Mouse (Mus musculus): ENCODE data around the gene Selenot.
"Not testable (repeated sequence)": the region's sequence is repeated elsewhere in the genome, so short reads cannot be mapped to it uniquely, and the experiment has no call there.

Selenot gene

DNA sequence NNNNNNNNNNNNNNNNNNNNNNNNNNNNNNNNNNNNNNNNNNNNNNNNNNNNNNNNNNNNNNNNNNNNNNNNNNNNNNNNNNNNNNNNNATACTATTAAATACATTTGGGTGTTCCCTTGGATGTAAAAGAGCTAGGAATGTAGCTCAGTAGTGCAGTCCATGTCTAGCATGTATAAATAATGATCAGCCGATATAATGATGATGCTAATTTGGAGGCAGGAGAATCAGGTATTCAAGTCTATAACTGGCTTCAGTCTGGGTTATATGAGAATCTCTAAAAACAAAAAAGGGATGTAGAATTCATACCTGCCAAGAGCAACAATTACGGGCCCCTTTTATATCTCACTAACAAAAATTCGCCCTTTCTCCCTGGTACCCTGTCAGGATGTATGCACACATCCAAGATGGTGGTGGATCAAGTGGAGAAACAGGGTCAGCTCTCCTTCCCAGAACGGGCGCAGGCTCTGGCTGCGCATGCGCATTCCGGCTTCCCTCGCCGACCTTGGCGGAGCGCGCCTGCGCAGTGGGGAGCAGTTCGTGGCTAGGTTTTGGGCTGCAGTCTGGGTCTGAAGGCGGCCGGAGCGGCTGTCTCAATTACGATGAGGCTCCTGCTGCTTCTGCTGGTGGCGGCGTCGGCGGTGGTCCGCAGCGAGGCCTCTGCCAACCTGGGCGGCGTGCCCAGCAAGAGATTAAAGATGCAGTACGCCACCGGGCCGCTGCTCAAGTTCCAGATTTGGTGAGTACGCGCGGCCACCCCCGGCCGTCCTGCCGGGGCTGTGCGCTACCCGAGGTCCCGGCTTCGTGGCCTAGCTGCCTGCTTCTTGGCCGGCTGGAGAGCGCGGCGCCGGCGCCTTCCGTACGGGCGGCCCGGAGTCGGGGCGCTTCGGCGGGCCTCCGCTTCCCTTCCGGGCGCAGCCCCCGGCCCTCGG is at the start of gene Selenot:
Gene Selenot (plus strand): TSS at position 500 of the 930 bp plus-strand sequence.
- DNase-seq: peak; percentile 95

DNA sequence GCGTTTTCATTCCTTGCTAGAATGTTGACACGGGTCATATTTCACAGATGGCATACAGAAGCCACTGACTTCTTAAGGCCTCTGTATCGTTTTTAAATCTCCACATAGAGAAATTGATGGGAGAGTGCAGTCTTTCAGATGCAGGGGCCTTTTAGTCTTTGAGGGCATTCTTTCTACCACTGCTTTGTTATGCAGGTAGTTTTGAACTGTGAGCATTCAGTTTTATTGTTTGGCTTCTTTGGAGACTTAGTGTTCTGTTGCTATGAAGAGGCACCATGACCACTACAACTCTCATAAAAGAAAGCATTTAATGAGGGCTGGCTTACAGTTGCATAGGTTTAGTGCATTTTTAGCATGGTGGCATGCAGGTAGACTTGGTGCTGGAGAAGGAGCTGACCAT is 39.9 kb upstream of the Selenot start:
- no peak for DNase-seq

- no peak for DNase-seq
Observed at GRCm38 (mm10) chr3:58552001-58552811, 24.2 kb upstream of the Selenot start.

- DNase-seq: no peak
Observed at GRCm38 (mm10) chr3:58556649-58557048, 19.8 kb upstream of the Selenot start.

DNA sequence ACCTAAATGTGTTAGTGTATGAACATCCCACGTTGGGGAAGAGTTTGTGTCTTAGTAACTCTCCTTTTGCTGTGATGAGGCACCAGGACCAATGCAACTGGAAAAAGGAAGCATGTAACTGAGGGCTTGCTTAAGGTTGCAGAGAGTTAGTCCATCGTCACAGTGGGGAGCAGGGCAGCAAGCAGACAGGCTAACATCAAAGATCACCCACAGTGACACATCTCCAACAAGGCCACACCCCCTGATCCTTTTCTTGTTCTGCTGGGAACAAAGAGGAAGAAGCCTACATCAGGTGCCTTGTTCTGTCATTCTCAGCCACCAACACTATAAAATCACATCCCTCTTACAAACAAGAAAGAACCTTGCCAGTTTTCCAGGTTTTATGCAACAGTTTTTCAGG is 16.5 kb upstream of the Selenot start:
- no peak for DNase-seq

DNA sequence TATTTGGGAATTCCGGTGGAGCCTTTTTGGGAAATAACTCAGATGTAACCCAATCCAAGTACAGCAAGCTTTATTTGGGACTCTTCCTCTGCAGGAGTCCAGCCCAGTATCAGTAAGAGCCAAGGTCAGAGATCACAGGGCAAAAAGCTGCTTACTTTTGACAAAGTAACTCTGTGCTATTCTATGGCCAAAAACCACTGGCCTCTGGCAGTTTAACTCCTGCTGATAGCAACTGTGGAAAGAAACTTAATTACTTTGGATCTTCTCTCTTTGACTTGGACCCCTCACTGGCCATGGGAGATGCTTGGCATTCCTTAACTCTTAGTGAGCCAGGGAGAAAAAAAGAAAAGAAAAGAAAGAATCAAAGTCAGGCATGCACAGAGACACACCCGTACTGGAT is 15.0 kb upstream of the Selenot start:
- no peak for DNase-seq

DNA sequence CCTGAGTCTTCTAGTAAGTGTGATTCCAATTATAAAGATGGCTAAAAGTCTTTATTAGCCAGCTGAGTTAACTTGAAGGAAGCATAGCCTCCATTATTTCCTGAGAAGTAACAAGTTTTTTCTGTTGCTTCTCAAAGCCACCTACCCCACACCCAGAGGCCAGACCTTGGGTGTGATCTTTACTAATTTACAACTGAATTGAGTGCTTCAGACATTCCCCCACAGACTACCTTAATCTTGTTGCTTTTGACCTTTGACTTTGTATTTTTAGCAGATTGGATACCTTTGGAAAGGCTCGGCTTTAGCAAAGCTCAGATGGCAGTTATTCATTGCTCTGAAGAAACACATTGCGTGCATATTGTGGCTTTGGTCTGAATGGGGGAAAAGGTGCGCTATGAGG is 5.6 kb upstream of the Selenot start:
- no peak for DNase-seq

GRCm38 (mm10) chr3:58577067-58577503 is 649 bp downstream of the Selenot start:
- peak; percentile 67 for DNase-seq

- DNase-seq: no peak
Observed at GRCm38 (mm10) chr3:58577506-58578050, 1.1 kb downstream of the Selenot start.

GRCm38 (mm10) chr3:58581530-58581929 is 5.1 kb downstream of the Selenot start:
- no peak for DNase-seq

DNA sequence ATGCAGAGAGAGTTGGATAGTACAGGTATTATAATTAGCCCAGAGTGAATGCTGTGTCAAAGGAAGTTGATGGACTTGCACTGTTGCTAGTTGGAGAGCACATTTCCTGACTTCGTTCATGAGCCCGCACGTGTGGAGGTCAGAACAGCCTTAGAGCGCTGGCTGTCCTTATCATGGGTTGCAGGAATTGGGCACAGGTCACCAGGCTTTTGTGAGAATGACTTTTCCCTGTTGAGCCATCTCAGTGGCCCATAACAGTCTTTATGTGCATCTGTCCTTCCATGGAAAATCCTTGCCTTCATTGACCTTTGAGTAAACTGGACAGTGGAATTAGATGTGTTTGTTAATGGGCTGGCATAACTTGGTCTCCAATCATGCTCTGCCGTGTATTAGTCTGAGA is 5.9 kb downstream of the Selenot start:
- no peak for DNase-seq

DNA sequence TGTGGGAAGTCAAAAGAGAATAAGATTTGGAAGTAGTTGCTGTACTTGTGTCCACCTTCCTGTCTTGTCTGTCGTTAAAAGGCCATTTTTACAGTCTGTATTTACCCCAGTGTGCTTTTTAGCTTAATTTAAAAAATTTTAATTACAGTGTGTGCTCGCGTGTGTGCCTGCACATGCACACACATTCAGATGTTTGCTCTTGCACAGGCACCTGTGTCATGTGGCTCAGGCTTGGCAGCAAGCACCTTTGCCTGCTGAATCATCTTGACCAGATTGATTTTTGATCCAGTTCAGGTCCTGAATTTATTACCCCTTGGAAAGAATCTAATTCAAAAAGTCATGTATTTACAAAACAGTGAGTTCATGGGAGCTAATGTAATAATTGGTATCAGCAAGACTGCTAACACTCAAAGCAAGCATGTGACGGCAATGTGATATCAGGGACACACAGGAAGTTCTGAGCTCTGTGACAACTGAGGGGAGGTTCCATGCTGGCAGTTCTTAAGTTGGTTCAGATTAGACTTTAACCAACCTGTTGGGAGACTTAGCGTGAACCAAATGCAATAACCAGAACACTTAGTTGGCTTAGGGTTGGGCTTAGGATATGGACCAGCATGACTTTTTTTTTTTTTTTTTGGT is 6.5 kb downstream of the Selenot start:
- no peak for DNase-seq

- DNase-seq: not testable (repeated sequence)
Observed at GRCm38 (mm10) chr3:58590544-58590943, 14.1 kb downstream of the Selenot start.

DNA sequence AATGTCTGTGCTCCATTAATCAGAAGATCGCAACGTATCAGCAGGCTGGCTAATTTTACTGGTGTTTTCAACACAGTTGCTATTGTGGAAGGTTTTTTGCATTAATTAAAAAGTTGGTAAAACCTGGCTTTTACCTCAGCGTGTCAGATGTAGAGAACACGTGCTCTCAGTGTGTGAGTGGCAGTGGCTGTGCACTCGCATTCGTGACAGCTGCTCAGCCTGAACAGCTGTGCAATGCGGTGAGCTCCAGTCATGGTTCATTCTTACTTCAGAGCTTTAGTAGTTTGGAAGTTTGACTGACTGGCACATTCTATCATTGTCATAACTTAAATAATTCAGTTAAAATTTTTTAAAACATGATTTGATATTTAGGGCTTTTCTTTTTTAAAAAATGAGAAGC is 16.2 kb downstream of the Selenot start:
- DNase-seq: not testable (repeated sequence)

DNA sequence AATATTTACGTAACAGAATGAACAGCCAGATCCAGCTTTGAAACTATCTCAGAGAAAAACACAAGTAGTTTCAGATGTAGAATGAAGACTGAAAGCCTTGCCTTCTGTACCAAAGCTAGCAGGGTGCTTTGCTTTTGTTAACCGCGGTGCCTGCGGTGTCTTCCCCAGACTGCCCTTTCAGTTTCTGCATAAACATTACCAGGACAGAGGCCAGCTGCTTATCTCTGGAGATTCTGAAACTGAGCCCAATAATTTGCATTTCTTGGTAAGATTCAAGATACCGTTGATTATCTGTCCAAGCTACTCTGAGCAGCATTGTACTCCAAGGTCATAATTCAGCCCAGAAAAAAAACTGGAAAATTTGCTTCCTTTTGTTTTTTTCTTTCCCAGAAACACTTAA is 17.2 kb downstream of the Selenot start:
- DNase-seq: no peak

DNA sequence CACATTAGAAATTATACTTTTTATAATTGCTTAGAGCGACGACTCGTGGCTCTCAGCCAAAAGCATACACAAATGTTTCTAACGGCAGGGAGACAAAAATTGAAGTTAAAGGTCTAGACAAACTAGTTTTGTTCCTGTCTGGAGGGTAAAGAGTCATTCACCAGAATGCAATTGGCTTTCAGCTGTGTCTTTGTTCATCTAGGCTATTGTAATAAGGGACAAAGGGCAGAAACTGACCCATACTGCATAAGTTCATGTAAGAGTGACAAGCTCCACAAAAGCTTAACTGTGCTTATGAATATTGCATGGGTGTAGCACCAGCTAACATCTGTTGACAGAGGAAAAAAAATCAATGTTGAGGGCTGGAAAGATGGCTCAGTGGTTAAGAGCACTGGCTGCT is 32.1 kb downstream of the Selenot start:
- DNase-seq: peak; percentile 17

GRCm38 (mm10) chr3:58609985-58610384 is 33.5 kb downstream of the Selenot start:
- no peak for DNase-seq

DNA sequence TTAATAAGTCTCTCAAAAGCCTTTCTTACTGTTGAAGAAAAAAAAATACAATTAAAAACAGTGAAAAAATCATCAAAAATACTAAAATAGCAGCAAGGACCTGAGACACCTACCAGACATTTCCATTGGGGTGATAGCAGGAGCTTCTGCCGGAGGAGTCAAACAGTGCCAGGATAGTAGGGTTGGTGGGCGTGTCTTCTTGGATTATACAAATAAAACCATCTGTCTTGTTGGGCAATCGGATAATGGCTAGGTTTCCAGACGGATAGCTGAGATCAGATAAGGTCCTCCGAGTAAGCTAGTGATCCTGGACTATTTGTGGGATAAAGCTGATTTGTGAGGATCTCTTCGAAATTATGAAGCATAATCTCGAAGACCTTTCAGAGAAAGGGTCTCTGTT is 44.6 kb downstream of the Selenot start:
- no peak for DNase-seq

GRCm38 (mm10) chr3:58622665-58623394 is 46.4 kb downstream of the Selenot start:
- no peak for DNase-seq

GRCm38 (mm10) chr3:58624981-58625380 is 48.5 kb downstream of the Selenot start:
- DNase-seq: no peak

DNA sequence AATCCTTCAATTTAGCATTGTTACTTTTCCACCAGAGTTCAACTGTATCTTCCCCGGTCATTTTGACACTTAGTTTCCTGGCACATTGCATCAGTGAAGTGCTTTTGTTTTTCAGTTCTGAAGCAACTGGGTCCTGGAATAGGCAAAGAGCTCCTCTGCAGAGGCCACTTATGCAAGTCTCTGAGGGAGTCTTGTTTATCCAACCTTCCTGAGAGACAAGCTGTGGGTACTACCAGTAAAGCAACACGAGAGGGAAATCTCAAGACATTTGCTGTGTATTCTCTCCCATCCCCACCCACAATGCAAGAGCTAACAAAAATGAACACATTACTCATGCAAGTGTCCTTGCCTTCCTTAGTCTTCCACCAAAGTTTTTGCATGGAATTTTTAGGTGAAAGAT is 55.3 kb downstream of the Selenot start:
- no peak for DNase-seq

All from embryo, embryonic 11 days (tissue).